Mouse (Mus musculus) ES-Bruce4 (cell line): ENCODE measurements at regions not wholly inside any gene's neighbourhood (a gene's known extent, or its start where the extent isn't known, plus 50 kb on each side); places are given as distances from the start of the nearest gene placed in this dataset.

Source experiments
- CTCF ChIP-seq: IDR thresholded peaks from one replicate; pipeline ENCODE4 v1.8.1; 2011; ENCODE audit warnings: low read depth, low read length
- EP300 ChIP-seq: IDR thresholded peaks from 2 replicates; pipeline ENCODE4 v1.6.1; 2011; ENCODE audit warnings: low read depth, low read length; ENCODE audit not compliant: insufficient read depth

GRCm38 (mm10) chrX:12439447-12439846 is 148.2 kb upstream of the Atp6ap2 start:
- TF ChIP-seq EP300 (no peak), CTCF (no peak)
